Mouse (Mus musculus) T-helper 17 cell (primary cell): ENCODE measurements around the gene Mrpl36.

Experiments
- in situ Hi-C, 2 experiments: fragments of 300-600 bp; cut with MboI, MseI; formaldehyde crosslinking; loops; 1 replicate in 1 of 2; 2 replicates in 1 of 2; pipeline ENCODE4 v1.15.1; 2025; ENCODE audit warnings: high pct_unique_total_duplicates in 2 of 2

Gene Mrpl36

DNA sequence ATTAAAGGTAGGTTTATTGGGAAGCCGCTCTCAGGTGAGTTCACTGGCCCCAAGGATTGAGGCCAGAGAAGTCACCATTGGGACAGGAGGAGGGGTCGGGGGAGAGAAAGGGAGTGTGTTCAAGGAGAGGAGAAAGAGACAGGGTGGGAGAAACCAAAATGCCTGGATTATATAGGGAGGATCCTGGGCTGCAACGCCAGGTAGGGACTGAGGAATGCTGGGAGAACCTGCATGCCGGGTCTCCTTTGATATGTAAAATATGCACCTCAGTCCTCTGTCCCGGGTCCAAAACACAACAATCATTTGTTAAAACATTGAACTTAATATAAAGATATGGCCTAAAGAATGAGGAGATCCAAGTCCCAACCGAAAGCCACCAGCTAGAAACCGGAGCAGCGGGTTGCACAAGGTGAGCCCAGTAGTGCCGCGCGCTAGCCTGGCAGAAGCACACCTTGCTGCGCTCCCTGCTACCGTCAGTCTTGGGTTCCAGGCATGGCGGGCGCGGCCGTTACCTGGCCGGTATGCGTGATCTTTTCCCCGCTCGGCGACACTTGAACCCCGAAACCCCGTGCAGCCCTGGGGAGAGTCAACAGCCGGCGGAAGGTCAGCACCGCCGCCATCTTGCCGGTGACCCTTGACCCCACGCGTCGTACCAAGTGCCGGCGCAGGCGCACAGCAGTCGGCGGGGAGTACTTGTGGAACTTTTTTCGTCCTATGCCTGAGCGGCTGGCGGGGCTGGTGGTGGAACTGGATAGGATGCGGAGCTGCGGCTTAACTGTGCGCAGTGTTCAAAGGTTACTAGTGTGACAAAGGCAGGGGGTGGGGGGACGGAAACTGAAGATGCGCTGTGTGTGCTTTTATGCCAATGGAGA is at the start of gene Mrpl36, which contains the start of gene Ndufs6:
Mrpl36 (plus strand) TSS at position 687 of the 872 bp plus-strand sequence.
Ndufs6 (minus strand) TSS at position 716 of the 872 bp plus-strand sequence.
- in situ Hi-C loops, result no loop called here

DNA sequence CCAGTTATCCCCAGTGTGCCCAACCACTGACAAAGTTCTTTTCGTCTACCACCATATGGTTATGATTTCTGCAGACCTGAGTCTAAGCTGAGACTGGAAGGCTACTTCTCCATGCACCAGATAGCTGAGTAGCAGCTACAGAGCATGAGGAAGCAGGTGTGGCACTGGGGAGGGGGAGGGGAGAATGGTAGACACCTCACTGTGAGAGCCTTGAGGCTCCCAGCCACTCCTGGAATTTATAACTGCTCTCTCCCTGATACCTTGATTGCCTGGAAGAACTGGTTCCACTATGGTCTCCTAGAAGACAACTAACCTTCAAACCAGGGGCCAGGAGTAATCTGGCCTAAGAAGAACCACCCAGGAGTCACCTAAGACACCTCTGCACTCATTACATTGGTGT is 49.1 kb upstream of the Mrpl36 start:
- in situ Hi-C loops, result no loop called here

DNA sequence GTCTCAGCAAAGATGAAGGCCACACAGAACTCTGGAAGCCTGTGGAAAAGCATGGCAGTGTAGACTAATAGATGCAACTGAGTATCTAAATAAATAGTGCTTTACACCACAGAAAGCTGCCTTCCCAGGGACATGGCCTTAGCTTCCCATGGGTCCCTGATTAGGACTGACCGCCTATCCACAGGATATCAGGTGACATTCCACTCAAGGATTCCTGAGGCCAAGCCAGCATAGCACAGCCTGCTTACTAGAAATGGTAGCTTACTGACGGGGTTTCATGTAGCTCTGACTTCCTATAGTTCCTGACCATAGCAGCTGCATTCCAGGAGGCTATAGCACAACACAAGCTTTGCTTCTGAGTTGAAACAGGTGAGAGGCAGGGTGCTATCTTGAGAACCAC is 45.9 kb upstream of the Mrpl36 start:
- in situ Hi-C loops, result no loop called here

DNA sequence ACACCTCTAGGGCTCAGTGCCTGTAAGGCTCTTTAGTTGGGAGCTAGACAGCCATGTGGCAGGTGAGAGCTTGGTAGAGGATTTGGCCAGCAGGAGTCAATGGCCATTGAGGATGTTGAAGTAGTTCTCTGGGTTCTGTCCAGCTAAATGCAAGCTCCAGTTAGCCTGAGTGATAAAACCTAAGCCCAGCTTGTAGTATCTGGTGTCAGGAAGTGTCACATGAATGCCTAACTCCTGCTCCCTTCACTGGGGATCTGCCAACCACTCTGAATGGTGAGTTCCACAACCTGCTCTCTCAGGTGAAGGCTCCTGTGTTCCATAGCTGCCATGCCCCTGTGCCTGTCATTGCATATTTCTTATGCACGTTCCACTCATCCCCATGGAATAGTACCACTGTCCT is 44.8 kb upstream of the Mrpl36 start:
- in situ Hi-C loops, result no loop called here

DNA sequence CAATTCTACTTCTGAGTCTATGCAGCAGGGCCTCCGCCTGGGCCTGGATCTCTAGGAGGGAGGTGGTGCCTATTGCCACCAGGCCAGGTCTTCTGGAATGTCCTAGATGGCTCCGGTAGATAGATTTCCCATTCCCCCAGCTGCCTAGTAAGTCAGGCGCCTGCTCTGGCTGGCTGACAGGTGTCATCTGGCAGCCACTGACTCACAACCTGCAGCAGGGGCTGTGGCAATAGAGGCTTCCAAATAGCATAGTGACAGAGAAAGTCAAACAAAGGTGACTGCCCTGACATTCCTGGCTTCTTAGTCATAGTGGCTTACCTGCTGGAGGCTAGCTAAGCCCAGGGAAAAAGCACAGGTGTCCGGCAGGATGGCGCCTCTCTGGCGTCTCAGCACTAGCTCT is 38.1 kb upstream of the Mrpl36 start:
- in situ Hi-C loops, result no loop called here

DNA sequence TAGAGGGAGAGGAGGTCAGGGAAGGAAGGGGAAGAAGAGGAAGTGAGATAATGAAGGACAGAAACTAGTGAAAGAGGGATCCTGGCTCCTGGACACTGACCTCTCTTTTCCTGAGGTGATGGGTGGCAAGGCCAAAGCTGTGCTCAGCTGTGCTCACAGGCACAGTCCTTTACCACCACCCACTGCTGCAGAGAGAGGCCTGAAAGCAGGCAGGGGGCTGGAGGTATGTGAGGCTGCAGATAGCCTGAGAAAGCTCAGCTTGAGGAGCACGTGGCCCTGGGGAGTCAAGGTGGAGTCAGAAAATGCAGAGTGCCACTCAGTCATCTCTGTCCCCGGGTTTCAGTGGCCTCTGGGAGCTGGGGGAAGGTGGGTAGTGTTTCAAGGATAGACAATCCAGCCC is 37.2 kb upstream of the Mrpl36 start:
- in situ Hi-C loops, result no loop called here

DNA sequence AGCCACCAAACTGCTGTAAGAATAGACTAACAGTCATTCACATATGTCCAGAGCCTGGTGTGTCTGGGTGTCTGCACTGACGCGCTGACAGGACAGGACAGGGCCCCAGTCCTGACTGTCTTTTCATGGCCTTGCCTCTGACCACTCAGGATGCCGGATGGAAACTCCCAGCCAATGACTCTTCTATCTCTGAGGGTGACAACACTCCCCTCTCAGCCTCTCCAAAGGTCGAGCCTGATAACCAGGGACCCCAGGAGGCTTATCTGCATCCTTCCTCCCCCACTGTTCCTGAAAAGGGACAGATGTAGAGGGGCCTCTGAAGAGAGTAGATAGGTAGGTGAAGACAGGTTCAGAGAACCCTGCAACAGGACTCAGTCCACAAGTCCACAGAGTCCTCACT is 29.6 kb upstream of the Mrpl36 start:
- in situ Hi-C loops, result no loop called here

DNA sequence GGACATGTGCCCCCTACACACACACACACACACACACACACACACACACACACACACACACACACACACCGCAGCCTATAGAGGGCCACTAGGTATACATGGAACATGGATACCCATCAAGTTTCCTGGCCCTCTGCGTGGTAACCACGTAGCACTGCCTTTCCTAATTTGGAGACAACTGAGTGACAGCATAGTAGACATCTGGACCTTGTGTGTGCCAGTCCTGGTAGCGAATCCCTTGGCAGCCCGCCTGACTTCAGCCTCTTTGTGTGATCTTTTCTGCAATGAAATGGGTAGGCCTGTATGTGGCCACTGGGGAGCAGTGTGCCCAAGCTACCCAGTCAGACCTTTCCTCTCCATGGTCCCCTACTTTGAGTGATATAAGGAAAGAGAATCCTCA is 29.0 kb upstream of the Mrpl36 start:
- in situ Hi-C loops, result no loop called here

DNA sequence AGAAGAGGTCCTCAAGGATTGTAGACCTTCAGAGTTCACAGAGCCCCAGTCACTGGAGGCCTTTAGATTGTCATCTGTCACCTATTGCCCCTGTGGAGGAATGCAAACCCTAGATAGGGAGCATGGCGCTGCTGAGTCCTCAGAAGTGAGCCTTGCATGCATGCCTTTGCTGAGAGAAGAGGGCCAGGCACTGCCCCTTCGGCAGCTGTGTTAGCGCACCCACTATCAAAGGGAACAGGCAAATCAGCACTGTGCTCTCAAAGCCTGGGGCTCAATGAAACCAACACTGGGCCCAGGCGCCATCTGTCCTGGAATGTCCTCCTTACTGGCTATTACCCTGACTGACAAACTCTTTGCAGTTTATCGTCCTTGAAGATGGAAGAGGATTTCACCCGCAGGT is 23.6 kb upstream of the Mrpl36 start:
- in situ Hi-C loops, result no loop called here

DNA sequence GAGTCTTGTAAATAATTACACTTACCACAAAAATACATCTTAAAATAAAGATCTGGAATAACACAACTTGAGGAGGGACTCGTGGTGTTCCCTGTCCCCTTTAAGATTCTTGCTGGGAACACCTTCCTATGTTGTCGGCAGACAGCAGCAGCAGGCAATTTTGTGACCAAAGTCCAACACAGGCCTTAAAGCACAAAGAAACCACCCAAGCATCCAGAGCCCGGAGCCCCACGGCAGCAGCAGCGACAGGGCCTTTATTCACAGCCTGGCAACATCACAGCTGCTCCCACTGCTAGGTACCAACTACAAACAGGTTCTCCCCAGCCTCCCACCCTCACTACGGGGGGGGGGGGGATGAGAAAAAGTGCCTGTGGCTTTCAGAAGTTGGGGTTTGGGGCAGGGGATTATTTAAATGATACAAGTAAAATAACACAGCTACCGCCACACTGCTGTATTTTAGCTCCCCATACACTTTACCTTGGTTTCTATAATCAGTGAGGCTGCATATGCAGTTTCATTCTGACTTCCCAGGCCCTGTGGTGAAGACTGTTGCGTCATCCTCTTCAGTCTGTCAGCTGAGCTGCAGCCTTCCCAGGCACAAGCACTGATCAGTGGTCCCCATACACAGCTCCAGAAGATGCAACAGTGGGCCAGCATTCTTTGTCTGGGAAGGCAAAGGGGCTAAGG is 22.8 kb upstream of the Mrpl36 start:
- in situ Hi-C loops, result no loop called here

DNA sequence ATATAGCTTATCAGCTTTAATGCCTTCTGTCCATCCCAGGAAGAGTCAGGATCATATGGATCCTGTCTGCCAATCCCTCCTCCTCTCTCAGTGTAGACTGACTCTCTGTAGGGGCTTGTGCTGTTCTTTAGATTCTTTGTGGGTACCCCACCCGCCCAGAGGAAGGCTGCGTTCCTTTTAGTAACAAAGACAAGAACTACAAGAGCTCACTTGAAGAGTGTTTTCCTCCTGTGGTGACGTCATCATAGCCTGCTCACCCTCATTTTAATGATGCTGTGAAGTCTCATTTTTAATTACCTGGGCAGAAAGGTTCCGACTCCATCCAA is 22.3 kb upstream of the Mrpl36 start:
- in situ Hi-C loops, result no loop called here

DNA sequence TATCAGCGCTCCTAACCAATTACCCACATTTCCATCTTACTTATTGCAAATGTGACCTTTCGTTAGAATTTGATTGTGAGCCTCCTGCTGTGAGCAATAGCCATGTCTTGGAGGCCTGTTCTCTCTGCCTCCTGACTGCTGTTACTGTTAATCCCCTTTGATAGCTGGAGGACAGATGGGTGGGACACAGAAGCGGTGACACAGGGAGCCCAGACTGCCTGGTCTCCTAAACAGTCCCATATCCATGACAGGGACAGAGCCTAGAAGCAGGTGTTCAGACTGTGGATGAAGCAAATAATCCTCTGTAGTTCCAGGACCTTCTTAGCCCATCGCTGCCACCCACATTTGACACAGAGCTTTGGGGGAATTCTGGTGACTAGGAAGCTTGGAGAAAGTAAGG is 21.9 kb upstream of the Mrpl36 start:
- in situ Hi-C loops, result no loop called here

DNA sequence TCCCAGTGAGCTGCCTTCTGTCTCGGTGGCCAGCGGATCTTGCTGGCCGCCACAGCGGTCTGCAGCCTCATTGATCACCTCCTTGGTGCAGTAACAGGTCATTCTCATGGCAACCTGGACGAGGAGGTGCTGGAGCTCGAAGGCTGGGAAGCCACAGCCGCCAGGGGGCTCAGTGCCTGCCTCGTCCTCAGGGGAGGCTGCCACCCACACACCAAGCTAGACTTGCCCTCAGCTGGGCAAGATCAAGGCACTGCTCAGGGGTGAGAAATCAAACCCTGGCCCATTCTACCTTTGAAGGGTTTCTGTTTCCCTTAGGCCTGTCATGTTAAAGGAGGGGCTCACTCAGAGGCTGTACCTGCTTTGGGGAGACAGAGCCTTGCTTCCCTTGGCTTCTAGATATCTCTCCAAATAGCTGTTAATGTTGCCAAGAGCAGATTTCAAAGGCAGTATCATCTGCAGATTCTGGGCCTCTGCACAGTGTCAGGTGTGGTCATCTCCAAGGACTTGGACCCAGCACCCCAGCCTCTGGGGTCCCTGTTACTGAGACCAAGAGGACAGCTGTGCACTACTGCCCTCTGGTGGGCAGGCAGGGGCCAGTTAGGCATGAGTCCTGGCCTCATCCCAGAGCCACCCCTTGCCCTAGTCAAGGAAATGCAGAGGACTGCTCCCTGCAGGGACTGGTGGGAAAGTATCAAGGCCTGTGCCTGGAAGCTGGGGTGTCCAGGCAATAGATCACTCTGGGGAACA is 18.0 kb upstream of the Mrpl36 start:
- in situ Hi-C loops, result no loop called here

DNA sequence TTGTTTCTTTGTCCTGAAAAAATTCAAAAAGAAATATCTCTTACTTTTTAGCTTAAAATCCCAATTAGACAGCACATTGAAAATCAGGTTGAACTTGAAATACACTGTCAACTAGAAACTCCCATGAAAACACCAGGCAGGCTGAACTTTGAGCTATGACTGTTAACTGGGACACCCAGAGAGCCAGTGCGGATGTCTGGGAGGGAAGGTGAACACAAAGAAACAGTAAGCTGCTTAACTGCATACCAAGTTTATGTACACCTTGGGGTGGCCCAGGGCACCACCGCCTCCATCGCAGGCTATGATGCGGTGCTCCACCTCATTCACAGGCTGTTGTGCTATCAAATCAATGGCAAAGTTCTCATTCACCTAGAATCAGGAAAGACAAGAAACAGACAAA is 8.3 kb upstream of the Mrpl36 start:
- in situ Hi-C loops, result no loop called here

DNA sequence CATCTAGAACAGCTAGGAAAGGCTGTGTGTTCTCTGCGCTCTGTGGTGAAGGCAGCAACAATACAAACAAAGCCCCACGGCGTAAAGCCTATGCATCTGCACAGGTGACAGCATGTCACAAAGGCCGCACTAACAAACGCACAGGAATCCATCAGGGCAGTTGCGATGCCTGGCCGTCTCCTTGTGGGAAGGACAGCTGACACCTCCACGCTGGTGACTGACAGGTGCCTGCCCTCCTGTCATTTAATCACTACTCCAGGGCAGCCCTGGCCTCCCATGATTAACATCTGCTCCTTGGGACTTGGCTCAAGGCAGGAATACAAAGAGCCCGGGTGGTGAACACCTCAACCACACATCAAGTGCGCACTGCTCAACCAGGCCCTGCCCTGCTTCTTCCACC is 5.7 kb upstream of the Mrpl36 start:
- in situ Hi-C loops, result no loop called here

DNA sequence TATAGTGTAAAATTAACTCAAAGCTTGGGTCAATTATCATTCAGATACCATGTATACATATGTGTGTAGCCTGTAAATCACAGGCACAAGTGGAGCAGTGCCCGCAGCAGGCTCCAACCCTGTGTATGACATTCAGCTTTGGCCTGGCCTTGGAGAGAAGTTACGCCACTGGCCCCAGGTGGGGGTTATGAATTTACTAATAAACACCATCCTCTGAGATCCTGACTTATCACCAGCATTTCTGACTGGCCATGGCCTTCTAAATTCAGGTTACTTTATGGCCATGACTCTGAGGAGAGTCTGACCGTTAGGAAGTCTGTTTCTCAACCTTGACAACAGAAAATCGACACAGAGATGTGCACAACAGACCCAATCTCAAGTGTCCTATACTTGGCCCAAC is 4.9 kb upstream of the Mrpl36 start:
- in situ Hi-C loops, result no loop called here

DNA sequence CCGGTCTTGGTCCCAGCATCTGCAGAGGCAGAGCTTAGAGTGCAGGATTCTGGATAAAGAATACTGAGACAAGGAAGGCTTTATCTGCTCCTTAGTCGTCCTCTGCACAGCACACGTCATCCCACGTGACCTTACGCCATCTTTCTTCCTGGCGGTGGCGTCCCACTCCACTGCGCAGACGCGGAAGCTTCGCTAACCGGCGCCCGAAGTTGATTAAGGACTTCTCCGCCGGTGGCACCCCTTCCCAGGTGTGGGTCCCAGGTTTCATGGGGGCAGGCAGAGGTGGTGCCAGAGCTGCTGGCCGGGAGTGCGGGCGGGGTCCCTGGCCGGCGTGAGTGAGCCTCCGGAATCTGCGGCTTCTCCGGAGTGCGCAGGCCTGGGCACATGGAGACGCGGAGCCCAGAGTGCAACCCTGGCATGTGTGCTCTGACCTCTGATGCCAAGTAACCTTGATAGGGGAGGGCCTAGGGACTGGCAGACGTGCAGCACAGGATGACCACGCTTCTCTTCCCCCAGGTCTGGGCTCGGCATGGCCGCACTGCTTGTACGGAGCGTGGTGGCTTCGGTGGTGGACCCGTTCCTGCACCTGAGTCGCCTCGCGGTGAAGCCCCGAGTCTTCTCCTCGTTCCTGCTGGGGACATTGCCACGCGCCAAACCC is 2.7 kb downstream of the Mrpl36 start:
- in situ Hi-C loops, result no loop called here

DNA sequence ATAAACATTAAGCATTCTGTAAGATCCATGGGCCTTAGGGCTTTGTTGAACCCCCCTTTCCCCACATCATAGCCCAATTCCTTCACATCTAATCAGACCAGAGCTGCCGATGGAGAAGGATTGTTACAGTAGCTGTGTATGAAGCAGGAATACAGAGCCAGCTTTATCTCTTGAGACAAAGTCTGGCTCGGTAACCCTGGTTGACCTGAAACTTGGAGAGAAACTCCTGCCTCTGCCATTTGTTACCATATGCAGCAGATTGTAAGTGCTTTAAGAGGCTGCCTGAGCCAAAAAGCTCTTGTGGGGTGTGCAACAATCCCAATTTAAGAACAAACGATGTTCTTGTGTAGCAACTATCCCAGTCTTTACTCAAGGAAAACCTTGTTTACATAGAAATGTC is 3.4 kb downstream of the Mrpl36 start:
- in situ Hi-C loops, result no loop called here

DNA sequence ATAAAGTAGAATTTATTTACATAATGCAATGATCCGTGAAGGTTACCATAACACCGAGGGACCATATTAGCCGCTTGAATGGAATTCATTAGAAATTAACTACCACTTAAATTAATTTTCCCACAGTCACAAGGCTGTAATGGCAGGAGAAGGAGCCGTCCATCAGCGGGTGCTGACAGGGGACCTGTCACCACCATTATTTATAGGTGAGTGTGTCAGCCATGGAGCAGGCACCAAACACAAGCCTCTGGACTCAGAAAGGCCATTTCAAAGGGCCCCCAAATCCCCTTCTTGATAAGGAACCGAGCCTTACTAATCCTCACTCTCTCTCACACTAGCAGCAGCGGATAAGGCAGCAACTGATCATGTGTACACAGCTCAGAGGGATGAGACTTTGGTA is 8.4 kb downstream of the Mrpl36 start:
- in situ Hi-C loops, result no loop called here

DNA sequence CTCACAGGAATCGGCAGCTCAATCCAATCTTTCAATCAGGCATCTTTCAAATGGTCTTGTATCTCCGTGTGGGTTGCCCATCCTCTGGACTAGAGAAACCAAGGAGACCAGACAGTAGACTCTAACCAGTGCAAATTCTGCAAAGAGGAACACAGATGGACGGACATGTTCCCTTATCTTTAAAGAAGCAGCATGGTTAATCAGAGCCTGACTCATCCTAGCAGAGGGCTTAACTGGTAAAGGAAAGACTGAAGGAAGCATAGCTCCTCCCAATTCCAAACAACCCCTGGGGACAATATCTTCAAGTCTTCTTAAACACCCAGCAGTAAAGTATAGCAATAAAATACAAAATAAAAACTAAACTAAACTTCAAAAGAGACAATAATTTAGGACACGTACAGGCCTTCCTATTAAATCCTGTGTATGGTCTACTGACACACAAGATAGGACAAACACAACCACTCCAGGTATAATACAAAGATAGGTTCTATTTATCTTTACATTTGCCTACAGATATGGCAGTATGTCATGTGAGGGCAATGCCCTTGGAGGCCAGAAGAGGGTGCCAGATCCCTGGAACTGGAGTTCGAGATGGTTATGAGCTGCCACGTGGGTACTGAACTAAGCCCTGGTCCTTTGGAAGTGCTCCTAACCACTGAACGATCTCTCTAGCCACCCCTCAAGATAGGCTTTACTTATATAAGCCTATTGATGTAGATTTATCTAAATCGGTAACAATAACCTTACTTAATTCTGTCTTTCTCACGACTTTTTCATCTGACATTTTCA is 17.0 kb downstream of the Mrpl36 start:
- in situ Hi-C loops, result no loop called here

DNA sequence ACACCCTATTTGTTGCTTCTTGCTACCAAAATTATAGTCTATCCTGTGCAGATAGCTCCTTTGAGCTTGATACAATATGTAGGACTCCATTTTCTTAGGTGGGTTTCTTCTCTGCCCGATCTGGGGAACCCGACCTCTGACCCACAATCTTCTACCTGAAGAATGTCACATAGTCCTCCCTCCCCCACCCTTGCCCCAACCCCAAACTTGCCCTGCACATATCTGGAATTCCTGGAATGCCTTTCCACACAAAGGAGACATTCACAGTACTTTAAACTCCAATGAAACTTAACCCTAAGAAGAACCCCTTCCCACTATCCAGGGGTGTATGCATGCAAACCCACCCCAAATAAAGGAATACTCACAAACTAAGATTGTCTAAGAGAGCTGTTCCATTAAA is 17.8 kb downstream of the Mrpl36 start:
- in situ Hi-C loops, result no loop called here
